Mouse (Mus musculus) cerebellum, adult 18-20 months (tissue): Measurements from ENCODE around the gene Crhbp.

Experiments used
- DNase-seq, 2 experiments: peaks; one replicate each; pipeline ENCODE4 v3.0.0; 2021

The Crhbp gene

GRCm38 (mm10) chr13:95418575-95419203 is 26.0 kb downstream of the Crhbp start:
- DNase-seq: no peak

- DNase-seq: no peak
Measured at GRCm38 (mm10) chr13:95412257-95412656, 32.5 kb downstream of the Crhbp start.

- DNase-seq: no peak
Measured at GRCm38 (mm10) chr13:95393242-95393641, 51.5 kb downstream of the Crhbp start.

GRCm38 (mm10) chr13:95389866-95390865 is 54.6 kb downstream of the Crhbp start:
- DNase-seq: peak; percentile 73 to 74

GRCm38 (mm10) chr13:95388226-95388625 is 56.5 kb downstream of the Crhbp start:
- DNase-seq: no peak

GRCm38 (mm10) chr13:95382418-95382817 is 62.3 kb downstream of the Crhbp start:
- no peak for DNase-seq
